ENCODE assay signal across 8 mouse cellular contexts in genomic region chr7:140942341-140942740, GRCm38 (mm10). TPM values are rescaled to one million over a fixed set of nuclear protein-coding genes. Genes with fewer than 3 reads are reported as not detected.
DNase-seq lines count a peak whose midpoint lies in the region; ATAC-seq and TF ChIP-seq lines count a peak whose summit lies in the region.

No protein-coding gene starts in this region.

- no peak for TF ChIP-seq EP300 in liver, postnatal 0 days (IDR thresholded peaks at IDR 0.05; ENCODE audit: low read depth)

- TF ChIP-seq CTCF in E14TG2a.4 (conservative IDR thresholded peaks at IDR 0.05; ENCODE audit: low read length), result no peak
- no peak for TF ChIP-seq CTCF in liver, postnatal 0 days (IDR thresholded peaks at IDR 0.05; ENCODE audit: low read depth)

- peaks cover 44% of the 10 kb centered on the region for H3K36me3 ChIP-seq in E14TG2a.4 (ENCODE audit: insufficient read depth, low read length)
- H3K36me3 ChIP-seq in heart, embryonic 16.5 days (ENCODE audit: control insufficient read depth, insufficient read depth), result no peaks in the 10 kb centered on the region
- H3K36me3 ChIP-seq in liver, postnatal 0 days (replicated peaks; ENCODE audit: insufficient read depth, low read length), result peaks cover 15% of the 10 kb centered on the region; the same call in 1 of the 2 replicates

- 49% methylated on average over 9 of the region's 9 CpGs for WGBS in heart, embryonic 16.5 days
- 40% methylated on average over 9 of the region's 9 CpGs for WGBS in liver, postnatal 0 days (ENCODE audit: insufficient replicate concordance)

- DNase-seq in heart, adult 11 months, result peak; percentile 95
- DNase-seq in heart, adult 8-10 months (ENCODE audit: low spot score), result no peak
- peak; percentile 57 for DNase-seq in liver, postnatal 0 days
- no peak for DNase-seq in gastrocnemius, postnatal 4 days (ENCODE audit: low spot score in 2 of 2)
- no peak for DNase-seq in frontal cortex, postnatal 10 days (ENCODE audit: low spot score in 2 of 2)

- H3K4me3 ChIP-seq in E14TG2a.4 (replicated peaks; ENCODE audit: low read length), result peak overlapping the region; percentile 80
- peak overlapping the region; percentile 67 for H3K4me3 ChIP-seq in heart, embryonic 16.5 days (ENCODE audit: low read length)
- peak overlapping the region; percentile 66 for H3K4me3 ChIP-seq in liver, postnatal 0 days (ENCODE audit: low read depth, low read length)

- no peak for ATAC-seq in heart, embryonic 16.5 days (replicated peaks; ENCODE audit: extremely low read depth, insufficient read depth, low FRiP score)
- peak; percentile 40 for ATAC-seq in liver, postnatal 0 days
- no peak for ATAC-seq in megakaryocyte progenitor cell, adult 5-6 weeks (replicated peaks; ENCODE audit: poor library complexity)

- H3K27me3 ChIP-seq in E14TG2a.4 (ENCODE audit: insufficient read depth, low read length), result no peaks in the 10 kb centered on the region
- no peaks in the 10 kb centered on the region for H3K27me3 ChIP-seq in heart, embryonic 16.5 days (ENCODE audit: control insufficient read depth, insufficient read depth, low read length)
- H3K27me3 ChIP-seq in liver, postnatal 0 days (ENCODE audit: insufficient read depth, low read length), result no peaks in the 10 kb centered on the region

- H3K4me2 ChIP-seq in heart, embryonic 16.5 days (ENCODE audit: low read depth, low read length), result peak overlapping the region; percentile 73
- H3K4me2 ChIP-seq in liver, postnatal 0 days (ENCODE audit: low read depth, low read length), result peak overlapping the region; percentile 78

- no peaks in the 10 kb centered on the region for H3K9me3 ChIP-seq in E14TG2a.4 (ENCODE audit: low read length)
- no peaks in the 10 kb centered on the region for H3K9me3 ChIP-seq in heart, embryonic 16.5 days (replicated peaks; ENCODE audit: control insufficient read depth, low read length)
- no peaks in the 10 kb centered on the region for H3K9me3 ChIP-seq in liver, postnatal 0 days (ENCODE audit: low read length)

- H3K4me1 ChIP-seq in E14TG2a.4 (replicated peaks; ENCODE audit: low read depth, low read length), result peaks cover 87% of the 10 kb centered on the region
- H3K4me1 ChIP-seq in heart, embryonic 16.5 days (ENCODE audit: control insufficient read depth, insufficient read depth, low read length), result peaks cover 13% of the 10 kb centered on the region
- peaks cover 25% of the 10 kb centered on the region for H3K4me1 ChIP-seq in liver, postnatal 0 days (ENCODE audit: insufficient read depth)

- H3K27ac ChIP-seq in heart, embryonic 16.5 days (ENCODE audit: low read length), result peak overlapping the region; percentile 93
- H3K27ac ChIP-seq in liver, postnatal 0 days (ENCODE audit: low read depth), result peak overlapping the region; percentile 97

- peak overlapping the region; percentile 87 for H3K9ac ChIP-seq in heart, embryonic 16.5 days (ENCODE audit: low read length)
- peak overlapping the region; percentile 75 for H3K9ac ChIP-seq in liver, postnatal 0 days (replicated peaks)

RNA-seq across cellular contexts. Expression of gene Pgghg, which starts 1.1 kb away (rescaled TPM):
- 1 to 10 TPM; 3.8 to 5.3 (median 4.3) TPM for total RNA-seq in heart, adult 8-10 months (2022)
- polyA plus RNA-seq in heart, embryonic 16.5 days (2015; fragmentation: Nextera tagmentation; extraction: Ambion mirVana), result 12.2 and 12.4 TPM in 2 replicates
- polyA plus RNA-seq in liver, postnatal 0 days (2015; fragmentation: Nextera tagmentation; extraction: Ambion mirVana), result 5.5 and 6.3 TPM in 2 replicates
- total RNA-seq in megakaryocyte progenitor cell, adult 5-6 weeks (2015), result 5.1 and 7.3 TPM in 2 replicates
- total RNA-seq in megakaryocyte progenitor cell, adult 5-6 weeks (2017), result 8.2 and 9.0 TPM in 2 replicates
- total RNA-seq in gastrocnemius, postnatal 4 days (2021), result 10 to 100 TPM; 15.8 to 16.6 TPM

RNA-seq across cellular contexts. Expression of gene Ifitm5, which starts 7.8 kb away (rescaled TPM):
- under 1 TPM in 3 of 4 experiments, not detected in 1; 0.35 to 0.72 (median 0.37) TPM for total RNA-seq in heart, adult 8-10 months (2022)
- 1.3 and 1.6 TPM in 2 replicates for polyA plus RNA-seq in heart, embryonic 16.5 days (2015; fragmentation: Nextera tagmentation; extraction: Ambion mirVana)
- 0.41 and 0.48 TPM in 2 replicates for polyA plus RNA-seq in liver, postnatal 0 days (2015; fragmentation: Nextera tagmentation; extraction: Ambion mirVana)
- 0.83 and 1.1 TPM in 2 replicates for total RNA-seq in megakaryocyte progenitor cell, adult 5-6 weeks (2015)
- not detected in 2 replicates for total RNA-seq in megakaryocyte progenitor cell, adult 5-6 weeks (2017)
- total RNA-seq in gastrocnemius, postnatal 4 days (2021), result 1 to 10 TPM; 2.0 to 2.4 TPM

RNA-seq across cellular contexts. Expression of gene Gm45717, which starts 13.4 kb away (rescaled TPM):
- total RNA-seq in heart, adult 8-10 months (2022), result not detected
- 0.66 TPM in 1 of 2 replicates, not detected in the other for polyA plus RNA-seq in heart, embryonic 16.5 days (2015; fragmentation: Nextera tagmentation; extraction: Ambion mirVana)
- 0.59 TPM in 1 of 2 replicates, not detected in the other for polyA plus RNA-seq in liver, postnatal 0 days (2015; fragmentation: Nextera tagmentation; extraction: Ambion mirVana)
- not detected in 2 replicates for total RNA-seq in megakaryocyte progenitor cell, adult 5-6 weeks (2015)
- total RNA-seq in megakaryocyte progenitor cell, adult 5-6 weeks (2017), result 1.1 TPM in 1 of 2 replicates, not detected in the other
- total RNA-seq in gastrocnemius, postnatal 4 days (2021), result not detected

RNA-seq across cellular contexts. Expression of gene Ifitm2, which starts 13.4 kb away (rescaled TPM):
- 100 to 1,000 TPM in 1 of 4 experiments, 10 to 100 TPM in 3; 86.2 to 101 (median 90.3) TPM for total RNA-seq in heart, adult 8-10 months (2022)
- 525 and 571 TPM in 2 replicates for polyA plus RNA-seq in heart, embryonic 16.5 days (2015; fragmentation: Nextera tagmentation; extraction: Ambion mirVana)
- 798 and 816 TPM in 2 replicates for polyA plus RNA-seq in liver, postnatal 0 days (2015; fragmentation: Nextera tagmentation; extraction: Ambion mirVana)
- 577 and 637 TPM in 2 replicates for total RNA-seq in megakaryocyte progenitor cell, adult 5-6 weeks (2015)
- total RNA-seq in megakaryocyte progenitor cell, adult 5-6 weeks (2017), result 287 and 322 TPM in 2 replicates
- total RNA-seq in gastrocnemius, postnatal 4 days (2021), result 100 to 1,000 TPM; 238 to 274 TPM

RNA-seq across cellular contexts. Expression of gene Nlrp6, which starts 21.6 kb away (rescaled TPM):
- total RNA-seq in heart, adult 8-10 months (2022), result not detected
- 0.82 and 1.6 TPM in 2 replicates for polyA plus RNA-seq in heart, embryonic 16.5 days (2015; fragmentation: Nextera tagmentation; extraction: Ambion mirVana)
- polyA plus RNA-seq in liver, postnatal 0 days (2015; fragmentation: Nextera tagmentation; extraction: Ambion mirVana), result 16.7 and 18.8 TPM in 2 replicates
- total RNA-seq in megakaryocyte progenitor cell, adult 5-6 weeks (2015), result not detected in 2 replicates
- not detected in 2 replicates for total RNA-seq in megakaryocyte progenitor cell, adult 5-6 weeks (2017)
- under 1 TPM in 1 of 2 experiments, not detected in 1; 0.08 TPM for total RNA-seq in gastrocnemius, postnatal 4 days (2021)

Comparison
In these comparisons a context has a peak if more than half of its experiments do, and no peak if none do; other contexts are left out.
1. DNase-seq: peak in heart, adult 11 months (single experiment) and liver, postnatal 0 days (single experiment); none in heart, adult 8-10 months (single experiment), gastrocnemius, postnatal 4 days (0 of 2) and frontal cortex, postnatal 10 days (0 of 2).
2. Peak in every context shown above with its lines, with median percentiles within 50 percentile points of each other: H3K4me3 ChIP-seq.